Mouse (Mus musculus) CD4-positive, CD25-positive, alpha-beta regulatory T cell (primary cell): ENCODE data around the gene Pex7. TPM values are rescaled to one million over a fixed set of nuclear protein-coding genes. Genes with fewer than 3 reads are reported as not detected.

Source experiments
- polyA plus RNA-seq: library from polyadenylated mRNA; unstranded; fragments of 100-300 nt; shearing (Covaris generic); gene quantifications from one replicate; pipeline ENCODE4 v1.2.1, GENCODE M21; 2017

The Pex7 gene
- polyA plus RNA-seq: 24.6 TPM

DNA sequence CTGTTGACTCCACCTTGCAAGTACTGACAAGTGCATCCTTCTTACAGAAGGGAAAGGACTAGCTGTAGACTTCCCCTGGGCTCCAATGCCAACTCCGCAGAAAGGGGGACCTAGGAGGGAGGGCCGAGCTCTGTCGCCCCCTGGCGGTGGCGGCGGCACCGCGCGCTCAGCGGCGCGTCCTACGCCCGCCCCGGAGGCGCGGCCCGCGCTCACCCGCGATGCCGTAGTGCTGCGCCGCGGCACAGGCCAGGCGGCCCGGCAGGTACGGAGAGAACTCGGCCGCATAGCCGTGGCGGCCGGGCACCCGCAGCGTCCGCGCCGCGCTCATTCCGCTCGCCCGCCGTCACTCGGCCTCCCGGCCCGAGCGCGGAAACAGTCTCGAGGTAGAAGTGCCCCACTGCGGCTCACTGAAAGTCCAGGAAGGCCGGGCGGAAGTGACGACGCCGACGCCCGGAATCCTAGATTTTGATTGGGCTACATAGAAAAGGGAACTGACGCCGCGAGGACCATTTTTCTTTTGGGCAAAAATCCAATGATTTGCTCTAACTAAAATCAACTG is at the start of gene Pex7:
Gene Pex7, minus strand, starts transcription at position 444 of the 559 bp plus-strand sequence.

DNA sequence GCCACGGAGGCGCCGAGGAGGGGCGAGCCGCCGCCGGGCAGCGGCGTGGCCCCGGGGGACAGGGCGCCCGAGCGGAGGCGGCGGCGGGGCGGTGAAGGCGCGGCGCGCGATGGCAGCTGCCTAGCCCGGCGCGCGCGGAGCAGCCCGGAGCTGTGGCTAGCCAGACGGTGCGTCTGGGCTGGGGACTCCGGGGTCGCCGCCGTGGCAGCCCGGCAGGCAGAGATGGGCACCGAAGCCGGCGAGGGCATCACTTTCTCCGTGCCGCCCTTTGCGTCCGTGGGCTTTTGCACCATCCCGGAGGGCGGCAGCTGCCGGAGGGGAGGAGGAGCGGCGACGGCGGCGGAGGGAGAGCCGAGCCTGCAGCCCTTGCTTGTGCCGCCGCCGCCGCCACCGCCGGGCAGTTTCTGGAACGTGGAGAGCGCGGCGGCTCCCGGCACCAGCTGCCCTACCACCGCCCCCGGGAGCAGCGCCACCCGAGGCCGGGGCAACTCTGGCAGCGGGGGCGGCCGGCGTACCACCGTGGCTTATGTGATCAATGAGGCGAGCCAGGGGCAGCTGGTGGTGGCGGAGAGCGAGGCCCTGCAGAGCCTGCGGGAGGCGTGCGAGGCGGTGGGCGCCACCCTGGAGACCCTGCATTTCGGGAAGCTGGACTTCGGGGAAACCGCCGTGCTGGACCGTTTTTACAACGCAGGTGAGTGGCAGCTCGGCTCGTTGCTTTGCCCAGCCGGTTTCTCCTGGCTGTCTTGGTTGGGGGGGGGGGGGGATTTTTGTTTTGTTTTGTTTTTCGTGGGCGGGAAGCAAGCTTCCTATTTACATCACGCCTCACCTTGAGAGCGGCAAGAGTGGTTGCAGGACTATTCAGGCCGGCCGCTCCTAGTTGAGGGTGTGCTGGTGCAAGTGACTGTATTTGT is 27.1 kb upstream of the Pex7 start, which contains the start of gene Map3k5:
Gene Map3k5, plus strand, starts transcription at position 89 of the 911 bp plus-strand sequence.

DNA sequence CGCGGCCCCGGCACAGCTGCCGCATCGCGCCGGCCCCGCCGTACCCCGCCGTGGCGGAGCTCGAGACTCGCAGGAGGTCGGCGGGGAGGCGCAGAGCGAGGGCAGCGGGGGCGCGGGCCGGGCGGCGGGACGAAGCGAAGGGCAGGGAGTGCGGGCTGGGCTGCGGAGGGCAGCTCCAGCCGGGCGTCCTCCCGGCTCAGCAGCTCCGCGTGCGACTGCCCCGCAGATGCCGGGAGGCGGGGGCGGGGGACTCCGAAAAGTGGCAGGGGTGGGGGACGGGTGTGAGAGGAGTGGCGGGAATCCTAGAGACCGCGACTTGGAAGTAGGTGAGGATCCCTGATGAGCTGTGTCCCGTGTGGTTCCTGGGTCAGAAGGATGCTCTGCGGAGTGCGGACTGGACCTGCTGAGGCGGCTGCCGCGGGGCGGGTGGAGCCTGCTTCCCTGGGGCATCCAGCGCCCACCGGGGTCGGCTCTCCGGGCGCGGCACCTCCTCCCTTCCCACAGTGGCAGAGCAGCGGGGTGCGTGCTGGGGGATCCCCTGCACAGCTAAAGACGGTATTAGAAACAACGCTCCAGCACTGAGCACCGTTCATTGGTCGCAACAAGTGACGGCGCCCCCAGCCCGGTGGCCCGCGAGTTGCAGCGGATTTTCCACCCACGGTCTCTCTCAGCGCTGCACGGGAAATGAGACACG is 56.3 kb downstream of the Pex7 start, which contains the start of gene Slc35d3:
Gene Slc35d3, minus strand, starts transcription at position 462 of the 694 bp plus-strand sequence.

Other genes with a start within 250 kb of the Pex7 start
- not detected for gene Il20ra, start 195.1 kb downstream of the Pex7 start, polyA plus RNA-seq
- 0.13 TPM for gene Slc35d3, start 56.2 kb downstream of the Pex7 start, polyA plus RNA-seq
- gene Map3k5, start 26.8 kb upstream of the Pex7 start, polyA plus RNA-seq: 38.1 TPM
- 21.4 TPM for gene Map7, start 240.8 kb upstream of the Pex7 start, polyA plus RNA-seq